Mouse (Mus musculus) E14TG2a.4 (cell line): ENCODE measurements around the gene Gm44511.

Source experiments
- CTCF ChIP-seq: conservative IDR thresholded peaks from 2 replicates; pipeline ENCODE4 v1.5.1; 2014; ENCODE audit warnings: low read length
- NANOG ChIP-seq: IDR thresholded peaks from 2 replicates; pipeline ENCODE4 v1.6.1; 2014; ENCODE audit warnings: borderline replicate concordance, low read length, mixed read lengths
- POU5F1 ChIP-seq: IDR thresholded peaks from 2 replicates; pipeline ENCODE4 v1.6.1; 2014; ENCODE audit warnings: low read length, borderline replicate concordance

DNA sequence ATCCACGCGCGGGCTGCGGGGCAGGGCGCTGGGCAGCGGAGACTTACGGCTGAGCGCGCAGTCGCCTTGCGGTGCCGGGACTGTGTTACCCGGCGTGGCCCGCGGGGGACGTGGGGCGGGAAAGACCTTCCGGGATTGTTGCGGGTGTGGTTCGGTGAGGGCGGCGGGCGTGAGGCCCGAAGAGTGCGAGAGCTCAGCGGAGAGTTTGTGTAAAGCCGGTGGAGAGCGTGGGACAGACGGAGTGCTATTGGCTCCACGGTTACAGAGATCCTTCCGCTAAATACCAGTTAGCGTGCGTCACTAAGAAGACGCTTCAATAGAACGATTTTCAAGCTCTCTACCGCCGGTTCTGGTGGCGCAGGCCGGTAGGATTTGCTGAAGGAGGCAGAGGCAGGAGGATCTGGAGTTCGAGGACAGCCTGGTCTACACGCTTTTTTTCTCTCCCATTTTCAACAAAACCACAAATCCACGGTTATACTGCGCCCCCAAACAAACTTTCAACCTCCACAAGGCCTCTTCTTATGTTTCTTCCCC is 16.9 kb upstream of the Gm44511 start:
- TF ChIP-seq CTCF: no peak
- TF ChIP-seq NANOG: no peak
- no peak for TF ChIP-seq POU5F1
